Mouse (Mus musculus) olfactory bulb, adult 2 months (tissue): Measurements from ENCODE around the gene Nxnl1. TPM values are rescaled to one million over a fixed set of nuclear protein-coding genes. Genes with fewer than 3 reads are reported as not detected.

ENCODE experiments used
- H3K27ac ChIP-seq: fragments of 200-500 bp; 2 replicates; pipeline ENCODE4 v1.5.1; 2012; ENCODE audit warnings: low read depth, low read length; ENCODE audit not compliant: insufficient read depth
- H3K4me1 ChIP-seq: fragments of 200-500 bp; 2 replicates; pipeline ENCODE4 v1.6.1; 2012; ENCODE audit warnings: low read length; ENCODE audit not compliant: control insufficient read depth, insufficient read depth
- H3K4me3 ChIP-seq: fragments of 200-500 bp; 2 replicates; pipeline ENCODE4 v1.5.1; 2012; ENCODE audit warnings: mild to moderate bottlenecking, low read depth, low read length, moderate library complexity; ENCODE audit not compliant: insufficient read depth
- CTCF ChIP-seq: fragments of 200-500 bp; IDR thresholded peaks from 2 replicates; pipeline ENCODE4 v1.5.1; 2012; ENCODE audit warnings: low read depth, mild to moderate bottlenecking, low read length, moderate library complexity; ENCODE audit not compliant: insufficient read depth
- POLR2A ChIP-seq: fragments of 200-500 bp; IDR thresholded peaks from 2 replicates; pipeline ENCODE4 v1.6.1; 2012; ENCODE audit warnings: mild to moderate bottlenecking, low read depth, low read length, moderate library complexity; ENCODE audit not compliant: insufficient read depth
- WGBS: fragments of 180-500 bp; shearing (Covaris S2); methylation state at CpG from one replicate; pipeline ENCODE4 v1.1.7; 2018; 5-methylcytosine and 5-hydroxymethylcytosine counted together
- polyA plus RNA-seq: library from polyadenylated mRNA; stranded (reverse); fragments of >200 nt; gene quantifications from 2 replicates; pipeline ENCODE4 v1.2.4, GENCODE M21; 2012; ENCODE audit warnings: low replicate concordance; ENCODE audit not compliant: missing spikeins, insufficient read depth, insufficient read length

Gene Nxnl1
- not detected in 2 replicates for polyA plus RNA-seq

DNA sequence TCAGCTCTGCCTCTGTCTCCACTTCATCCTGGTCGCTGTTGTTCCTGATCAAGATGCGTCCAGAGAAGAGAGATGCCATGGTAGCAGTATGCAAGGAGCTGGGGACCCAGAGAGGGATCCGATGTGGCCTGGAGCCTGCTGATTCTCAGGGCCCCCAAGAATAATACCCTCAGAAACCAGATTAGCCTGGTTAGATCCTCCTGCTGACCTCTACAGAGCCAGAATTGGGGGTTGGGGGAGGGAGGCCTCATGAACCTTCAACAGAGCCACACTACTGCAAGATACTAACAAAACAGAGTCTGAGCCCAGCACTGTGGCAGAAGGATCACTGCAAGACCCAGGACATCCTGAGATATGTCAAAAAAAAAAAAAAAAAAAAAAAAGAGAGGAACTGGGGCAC lies at the start of gene Nxnl1:
Nxnl1 (minus strand) TSS at position 101 of the 400 bp plus-strand sequence.
- H3K4me3 ChIP-seq, result no peak within 1 kb of the TSS
- H3K4me1 ChIP-seq, result peaks cover 15% of the 10 kb centered on the region
- H3K27ac ChIP-seq, result no peak within 1 kb of the TSS
- WGBS, result 82% methylated on average over 3 of the region's 3 CpGs
- TF ChIP-seq CTCF (no peak), POLR2A (no peak)

- WGBS, result 76% methylated on average over 4 of the region's 4 CpGs
- no peak for TF ChIP-seq POLR2A
- no peak for TF ChIP-seq CTCF
These were observed 47.0 kb upstream of the Nxnl1 start for GRCm38 (mm10) chr8:71613418-71613817.

DNA sequence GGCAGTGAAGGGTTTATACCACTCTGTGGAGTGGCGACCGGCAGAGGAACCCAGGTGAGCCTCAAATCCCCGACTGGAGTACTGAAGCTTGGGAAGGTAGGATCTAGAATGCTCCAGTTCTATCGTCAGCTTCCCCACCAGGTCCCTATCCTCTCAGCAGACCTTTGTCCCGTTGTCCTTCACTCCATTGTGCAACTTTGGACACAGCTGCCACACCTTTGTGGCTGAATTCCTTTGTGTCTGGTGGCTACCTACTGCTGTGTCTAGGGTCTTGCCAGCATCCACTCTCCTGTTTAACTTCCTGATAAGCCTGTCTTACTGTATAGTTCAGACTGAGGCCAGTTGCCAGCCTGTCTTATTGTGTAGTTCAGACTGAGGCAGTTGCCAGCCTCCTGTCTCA lies 45.7 kb upstream of the Nxnl1 start:
- TF ChIP-seq POLR2A (no peak), CTCF (no peak)
- Histone ChIP-seq H3K4me1 (peaks cover 9% of the 10 kb centered on the region), H3K27ac (no peak overlapping the region), H3K4me3 (peak overlapping the region; percentile 63)
- 39% methylated on average over 5 of the region's 5 CpGs for WGBS

More at GRCm38 (mm10) chr8:71613418-71613817, 47.0 kb upstream of the Nxnl1 start:
- H3K4me1 ChIP-seq, result peaks cover 9% of the 10 kb centered on the region
- H3K27ac ChIP-seq, result no peak overlapping the region
- no peak overlapping the region for H3K4me3 ChIP-seq

DNA sequence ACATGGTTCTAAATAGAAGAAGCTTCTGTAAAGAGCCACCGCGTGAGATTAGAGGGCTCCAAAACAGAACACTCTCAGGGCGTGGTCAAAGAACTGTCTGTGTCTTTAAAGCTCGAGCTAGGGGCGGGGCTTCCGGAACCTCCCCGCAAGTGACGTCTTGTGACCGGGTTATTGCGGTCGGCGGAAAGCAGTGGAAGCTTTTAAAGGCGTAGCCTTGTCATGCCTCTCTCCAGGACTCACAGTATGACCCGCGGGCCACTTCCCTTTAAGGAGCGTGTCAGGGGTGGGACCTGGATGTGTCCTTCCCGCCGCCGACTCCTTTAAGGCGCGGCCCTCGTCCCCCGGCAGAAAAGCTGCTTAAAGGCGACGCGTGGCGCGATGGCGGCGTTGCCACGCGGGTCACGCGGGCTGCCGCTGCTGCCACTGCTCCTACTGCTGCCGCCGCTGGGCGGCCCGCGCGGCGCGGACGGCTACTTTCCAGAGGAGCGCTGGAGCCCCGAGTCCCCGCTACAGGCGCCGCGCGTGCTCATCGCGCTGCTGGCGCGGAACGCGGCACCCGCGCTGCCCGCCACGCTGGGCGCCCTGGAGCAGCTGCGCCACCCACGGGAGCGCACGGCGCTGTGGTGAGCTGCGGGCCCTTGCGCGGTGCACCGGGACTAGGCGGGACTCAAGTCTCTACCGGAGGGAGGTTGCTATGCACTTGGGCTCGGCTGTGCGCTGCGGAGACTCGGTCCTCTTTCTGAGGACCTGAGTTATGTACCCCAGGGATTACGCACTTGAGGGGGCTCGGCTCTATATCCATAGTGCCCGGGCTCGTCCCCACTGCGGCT lies 44.6 kb upstream of the Nxnl1 start, which contains the start of gene Colgalt1:
Colgalt1 (plus strand) TSS at position 177 of the 830 bp plus-strand sequence.
- under 1% methylated on average over 82 of the region's 82 CpGs for WGBS
- TF ChIP-seq CTCF (peak; percentile 32), POLR2A (peak; percentile 88)
- Histone ChIP-seq H3K4me1 (peaks cover 9% of the 10 kb centered on the region), H3K4me3 (peak within 1 kb of the TSS; percentile 63), H3K27ac (peak within 1 kb of the TSS; percentile 52)

- H3K4me1 ChIP-seq, result peaks cover 16% of the 10 kb centered on the region
- no peak for TF ChIP-seq CTCF
- TF ChIP-seq POLR2A, result no peak
- H3K27ac ChIP-seq, result no peak overlapping the region
- H3K4me3 ChIP-seq, result no peak overlapping the region
- 72% methylated on average over 7 of the region's 7 CpGs for WGBS
These were observed 37.6 kb upstream of the Nxnl1 start for GRCm38 (mm10) chr8:71604021-71604420.

DNA sequence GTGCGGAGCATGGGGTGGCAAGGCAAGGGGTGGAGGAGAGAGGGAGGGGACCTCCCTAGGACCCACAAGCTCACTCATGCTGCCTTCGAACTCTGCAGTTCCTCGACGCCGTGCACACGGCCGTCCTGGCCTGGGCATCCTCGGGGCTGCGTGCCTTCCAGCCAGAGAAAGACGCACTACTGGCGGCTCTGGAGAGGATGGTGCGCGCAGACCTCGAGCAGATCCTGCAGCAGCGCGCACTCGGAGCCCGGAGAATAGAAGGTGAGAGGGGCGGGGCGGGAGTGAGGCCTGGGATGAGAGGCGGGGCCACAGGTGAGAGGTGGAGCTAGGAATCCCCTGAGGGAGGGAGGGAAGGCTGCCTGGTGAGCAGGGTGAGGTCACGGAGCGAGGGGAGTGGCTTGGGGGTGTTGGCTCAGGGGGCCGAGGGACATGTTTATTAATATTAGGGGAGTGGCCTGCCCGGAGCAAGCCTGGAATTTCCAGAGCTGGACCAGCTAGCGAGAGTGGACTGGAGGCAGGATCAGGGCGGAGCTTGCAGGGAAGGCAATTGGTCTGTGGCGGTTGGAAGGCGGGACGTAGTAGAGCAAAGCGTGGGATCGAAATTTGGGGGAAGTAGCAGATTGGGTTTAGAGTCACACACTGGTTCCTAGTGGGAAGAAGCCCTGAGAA lies 36.4 kb upstream of the Nxnl1 start:
- 5% methylated on average over 32 of the region's 32 CpGs for WGBS
- TF ChIP-seq POLR2A (no peak), CTCF (no peak)
- H3K4me3 ChIP-seq, result peak overlapping the region; percentile 26
- peaks cover 16% of the 10 kb centered on the region for H3K4me1 ChIP-seq
- H3K27ac ChIP-seq, result no peak overlapping the region

DNA sequence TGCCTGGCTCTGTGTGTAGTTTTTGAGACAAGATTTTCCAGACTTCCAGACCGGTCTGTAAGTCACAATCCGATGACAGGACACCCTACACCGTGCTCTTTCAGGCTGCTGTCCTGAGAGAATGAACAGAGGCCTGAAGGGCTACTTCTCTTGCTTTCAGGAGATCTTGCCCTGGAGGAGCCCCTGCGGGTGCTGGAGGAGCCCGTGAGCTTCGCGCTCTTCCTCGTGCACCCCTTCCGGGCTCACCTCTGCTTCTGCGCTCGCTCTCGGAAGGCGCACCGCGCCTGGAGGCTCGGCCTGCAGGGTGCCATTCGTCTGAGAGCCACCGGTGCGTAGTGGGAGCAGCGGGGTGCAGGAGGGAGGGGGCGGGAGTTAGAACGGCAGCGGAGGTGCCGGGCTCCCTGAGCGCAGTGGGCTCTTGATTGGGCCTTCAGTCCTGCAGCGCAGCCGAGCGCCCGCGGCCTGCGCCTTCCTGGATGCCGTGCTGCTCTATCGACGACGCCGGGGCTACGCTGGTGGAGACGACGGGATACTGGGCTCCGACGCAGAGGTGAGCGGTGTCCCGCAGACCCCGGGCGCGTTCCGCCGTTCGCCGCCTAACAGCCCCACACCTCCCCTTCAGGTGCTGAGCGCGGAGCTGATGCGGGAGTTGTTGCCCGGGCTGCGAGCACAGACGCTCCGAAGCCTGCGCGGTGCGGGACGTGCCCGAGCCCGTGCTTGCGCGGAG lies 35.7 kb upstream of the Nxnl1 start:
- Histone ChIP-seq H3K4me1 (peaks cover 16% of the 10 kb centered on the region), H3K4me3 (peak overlapping the region; percentile 26), H3K27ac (no peak overlapping the region)
- 7% methylated on average over 65 of the region's 65 CpGs for WGBS
- no peak for TF ChIP-seq POLR2A
- TF ChIP-seq CTCF, result no peak

DNA sequence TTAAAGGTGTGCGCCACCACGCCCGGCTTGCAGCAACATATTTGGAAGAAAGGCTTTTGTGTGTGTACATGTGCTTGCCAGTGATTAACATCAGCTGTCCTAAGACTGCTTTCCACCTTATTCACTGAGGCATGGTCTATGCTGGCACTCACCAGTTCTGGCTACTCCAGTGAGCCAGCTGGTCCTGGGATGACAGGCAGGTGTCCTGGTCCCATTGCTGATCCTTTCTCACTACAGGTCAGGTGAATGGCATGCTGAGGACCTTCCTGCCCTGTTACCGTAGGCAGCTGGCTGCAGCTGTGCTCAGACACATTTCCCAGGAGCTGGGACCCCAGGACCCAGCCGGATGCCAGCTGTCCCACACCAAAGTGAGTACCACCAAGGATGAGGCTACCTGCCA lies 32.4 kb upstream of the Nxnl1 start:
- WGBS, result 93% methylated on average over 5 of the region's 5 CpGs

More for the DNA sequence above, 32.4 kb upstream of the Nxnl1 start:
- Histone ChIP-seq H3K4me1 (peaks cover 32% of the 10 kb centered on the region), H3K27ac (no peak overlapping the region), H3K4me3 (no peak overlapping the region)
- TF ChIP-seq CTCF (no peak), POLR2A (no peak)
